Mouse (Mus musculus): ENCODE data around the gene Fancg.

DNA sequence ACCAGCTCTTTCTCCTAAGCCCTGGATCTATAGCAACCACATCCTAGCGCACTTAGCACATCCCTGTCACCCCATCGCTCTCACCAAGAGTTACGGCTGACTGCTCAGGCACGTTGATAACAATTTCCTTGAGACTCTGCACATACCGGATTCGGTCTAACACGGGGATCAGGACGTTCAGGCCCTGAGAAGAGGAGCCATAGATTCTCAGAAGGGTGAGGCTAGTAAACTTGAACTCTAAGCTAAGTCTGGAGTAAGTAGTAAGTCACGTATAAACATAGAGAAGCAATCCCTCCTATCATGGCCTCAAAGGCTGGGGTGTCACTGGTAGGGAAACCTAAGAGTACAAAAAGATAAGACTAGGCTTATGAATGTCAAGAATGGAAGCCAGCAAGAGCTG, 20.0 kb upstream of the Fancg start:
- no peak for TF ChIP-seq CTCF (IDR thresholded peaks at IDR 0.05; ENCODE audit: borderline replicate concordance, insufficient read depth, low read depth, low read length)
- no peak for TF ChIP-seq POLR2A (IDR thresholded peaks at IDR 0.05; ENCODE audit: borderline replicate concordance, insufficient read depth, low read length)

Measured in cerebellum, adult 2 months (tissue).